Mouse (Mus musculus): Measurements from ENCODE around the gene Zc3h13. TPM values are rescaled to one million over a fixed set of nuclear protein-coding genes. Genes with fewer than 3 reads are reported as not detected.

Zc3h13 gene
- polyA plus RNA-seq, 1 experiment from 2014 or later, result 53.4 TPM

DNA sequence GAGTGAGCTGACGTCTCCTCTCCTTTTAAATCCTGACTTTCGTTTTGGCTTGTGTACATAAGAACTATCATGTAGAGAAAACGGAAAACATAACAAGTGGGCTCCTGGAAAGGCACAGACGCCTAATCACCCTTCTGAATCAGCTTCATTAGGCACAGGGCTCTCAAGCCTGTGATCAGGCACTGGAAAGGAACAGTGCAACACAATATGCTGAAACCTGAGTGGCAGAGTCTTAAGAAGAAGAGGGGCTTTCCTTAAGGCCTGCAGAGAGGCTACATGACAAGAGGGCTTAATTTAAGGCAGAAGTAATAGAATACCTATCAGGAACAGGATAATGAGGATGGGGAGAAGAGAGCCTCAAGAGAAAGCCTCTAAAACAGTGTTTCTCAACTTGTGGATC is 67.5 kb downstream of the Zc3h13 start:
- no peak for ATAC-seq
- no peak overlapping the region for H3K4me3 ChIP-seq (replicated peaks; ENCODE audit: low read length)
- H3K27me3 ChIP-seq (replicated peaks; ENCODE audit: control insufficient read depth, insufficient read depth, low read length), result no peaks in the 10 kb centered on the region
- H3K4me1 ChIP-seq (replicated peaks; ENCODE audit: control insufficient read depth, insufficient read depth, low read length), result no peaks in the 10 kb centered on the region
- no peak overlapping the region for H3K9ac ChIP-seq (replicated peaks; ENCODE audit: low read depth, low read length)
- 15% methylated on average over 4 of the region's 4 CpGs for WGBS
- H3K36me3 ChIP-seq (ENCODE audit: control insufficient read depth, insufficient read depth), result 0 out of 2 replicates have a peak, but pooled peaks cover 2% of the 10 kb centered on the region
- no peak overlapping the region for H3K4me2 ChIP-seq (ENCODE audit: low read length)
- H3K9me3 ChIP-seq (ENCODE audit: control insufficient read depth, low read length), result no peaks in the 10 kb centered on the region
- H3K27ac ChIP-seq (ENCODE audit: low read length), result no peak overlapping the region

DNA sequence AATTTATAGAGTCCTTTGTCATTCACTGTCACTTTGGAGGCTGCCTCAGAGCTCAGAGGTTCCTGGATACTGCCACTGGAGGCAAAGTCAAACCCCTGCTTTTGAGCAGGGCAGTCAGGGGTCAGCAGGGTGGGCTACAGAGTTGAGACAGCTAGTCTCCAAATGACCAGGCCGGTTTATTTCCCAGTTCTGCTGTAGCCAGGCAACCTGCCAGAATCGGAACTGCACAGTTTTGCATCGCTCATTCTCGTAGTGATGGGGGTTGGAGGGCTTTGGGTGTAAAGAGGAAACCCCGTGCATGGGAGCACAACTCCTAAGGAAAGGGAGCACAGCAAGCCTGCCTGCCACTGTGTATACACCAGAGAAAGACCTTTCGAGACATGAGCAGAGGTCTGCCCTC is 79.1 kb downstream of the Zc3h13 start:
- H3K4me2 ChIP-seq (ENCODE audit: low read length), result no peak overlapping the region
- H3K9me3 ChIP-seq (ENCODE audit: control insufficient read depth, low read length), result 0 out of 2 replicates have a peak, but pooled peaks cover 2% of the 10 kb centered on the region
- no peak overlapping the region for H3K4me3 ChIP-seq (replicated peaks; ENCODE audit: low read length)
- H3K36me3 ChIP-seq (ENCODE audit: control insufficient read depth, insufficient read depth), result no peaks in the 10 kb centered on the region
- no peak overlapping the region for H3K27ac ChIP-seq (ENCODE audit: low read length)
- H3K4me1 ChIP-seq (replicated peaks; ENCODE audit: control insufficient read depth, insufficient read depth, low read length), result peaks cover 7% of the 10 kb centered on the region
- no peaks in the 10 kb centered on the region for H3K27me3 ChIP-seq (replicated peaks; ENCODE audit: control insufficient read depth, insufficient read depth, low read length)
- no peak for ATAC-seq
- WGBS, result 65% methylated on average over 6 of the region's 6 CpGs
- H3K9ac ChIP-seq (replicated peaks; ENCODE audit: low read depth, low read length), result no peak overlapping the region

DNA sequence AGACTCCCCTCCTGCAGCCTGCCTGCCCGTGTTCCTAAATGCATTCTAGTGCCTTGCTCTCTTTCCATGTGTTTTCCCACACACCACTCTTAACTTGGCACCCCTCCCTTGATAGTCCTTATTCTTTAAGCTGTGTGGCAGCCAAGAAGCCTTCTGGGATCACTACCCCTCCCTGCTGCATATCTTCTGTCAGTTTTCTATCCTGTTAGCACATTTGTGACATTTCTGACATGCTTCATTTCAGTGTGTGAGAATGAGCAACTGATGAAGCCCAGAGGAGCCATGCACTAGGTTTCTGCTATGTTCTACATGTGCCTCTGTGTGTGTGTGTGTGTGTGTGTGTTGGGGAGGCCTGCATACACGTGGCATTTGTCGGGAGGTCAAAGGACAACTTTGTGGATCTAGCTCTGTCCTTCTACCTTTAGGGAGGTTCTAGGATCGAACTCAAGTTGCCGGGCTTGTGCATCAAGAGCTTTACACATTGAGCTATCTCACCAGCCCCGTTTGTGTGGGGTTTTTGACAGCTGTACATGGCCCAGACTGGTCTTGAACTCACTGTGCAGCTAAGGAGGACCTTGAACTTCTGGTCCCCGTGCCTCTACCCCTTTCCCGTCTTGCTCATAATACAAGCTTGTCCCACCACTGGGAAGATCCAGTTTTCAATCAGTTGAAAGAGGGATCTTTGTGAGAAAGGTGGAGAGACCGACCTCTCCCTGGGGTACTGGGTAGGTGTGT is 81.3 kb downstream of the Zc3h13 start:
- peak; percentile 77 for ATAC-seq
- H3K4me1 ChIP-seq (replicated peaks; ENCODE audit: control insufficient read depth, insufficient read depth, low read length), result peaks cover 13% of the 10 kb centered on the region

DNA sequence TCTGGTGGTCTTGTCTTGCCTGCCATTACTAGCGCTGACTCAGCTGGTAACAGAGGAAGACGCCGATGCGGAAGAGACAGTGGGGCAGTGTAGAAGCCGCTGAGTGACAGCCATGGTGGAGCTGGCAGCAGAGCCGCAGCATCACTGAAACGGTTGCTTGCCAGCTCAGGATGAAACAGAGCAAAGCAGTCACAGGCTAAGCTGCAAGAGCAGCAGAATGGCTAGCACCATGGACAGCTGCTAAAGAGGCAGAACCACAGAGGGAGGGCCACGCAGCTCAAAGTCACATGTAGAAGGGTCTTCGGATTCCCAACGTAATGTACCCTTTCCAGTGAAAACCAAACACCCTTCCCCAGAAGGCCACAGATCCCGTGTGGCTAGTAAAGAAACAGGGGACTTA is 82.6 kb downstream of the Zc3h13 start:
- Histone ChIP-seq H3K36me3 (ENCODE audit: control insufficient read depth, insufficient read depth) (no peaks in the 10 kb centered on the region), H3K9ac (replicated peaks; ENCODE audit: low read depth, low read length) (no peak overlapping the region), H3K27ac (ENCODE audit: low read length) (no peak overlapping the region), H3K4me2 (ENCODE audit: low read length) (no peak overlapping the region), H3K9me3 (ENCODE audit: control insufficient read depth, low read length) (no peaks in the 10 kb centered on the region), H3K4me3 (replicated peaks; ENCODE audit: low read length) (no peak overlapping the region), H3K27me3 (replicated peaks; ENCODE audit: control insufficient read depth, insufficient read depth, low read length) (no peaks in the 10 kb centered on the region), H3K4me1 (replicated peaks; ENCODE audit: control insufficient read depth, insufficient read depth, low read length) (peaks cover 13% of the 10 kb centered on the region)
- no peak for ATAC-seq
- WGBS, result 39% methylated on average over 11 of the region's 11 CpGs

More for the DNA sequence above, 81.3 kb downstream of the Zc3h13 start:
- Histone ChIP-seq H3K9me3 (ENCODE audit: control insufficient read depth, low read length) (no peaks in the 10 kb centered on the region), H3K4me2 (ENCODE audit: low read length) (no peak overlapping the region), H3K9ac (replicated peaks; ENCODE audit: low read depth, low read length) (no peak overlapping the region), H3K27me3 (replicated peaks; ENCODE audit: control insufficient read depth, insufficient read depth, low read length) (no peaks in the 10 kb centered on the region), H3K36me3 (ENCODE audit: control insufficient read depth, insufficient read depth) (no peaks in the 10 kb centered on the region), H3K4me3 (replicated peaks; ENCODE audit: low read length) (no peak overlapping the region), H3K27ac (ENCODE audit: low read length) (no peak overlapping the region)
- WGBS, result 80% methylated on average over 9 of the region's 9 CpGs

DNA sequence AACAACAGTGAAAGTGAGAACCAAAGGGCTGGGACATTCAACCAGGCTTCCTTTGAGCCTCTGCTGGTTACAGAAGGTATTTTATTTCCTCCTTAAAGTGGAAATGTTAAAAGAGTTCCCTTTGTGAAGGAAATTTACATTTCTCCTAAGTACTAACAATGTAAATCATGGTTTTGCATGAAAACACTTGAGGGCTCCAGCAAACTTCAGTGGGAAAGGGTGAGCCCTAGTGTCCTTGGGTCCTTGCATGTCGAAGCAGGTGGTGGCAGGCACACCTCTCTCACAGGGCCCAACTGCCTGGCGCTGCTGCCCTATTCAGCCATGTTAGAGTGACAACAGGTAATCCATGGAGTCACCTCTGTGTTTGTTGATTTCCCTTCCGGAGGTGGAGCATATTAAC is 83.3 kb downstream of the Zc3h13 start:
- peaks cover 13% of the 10 kb centered on the region for H3K4me1 ChIP-seq (replicated peaks; ENCODE audit: control insufficient read depth, insufficient read depth, low read length)

DNA sequence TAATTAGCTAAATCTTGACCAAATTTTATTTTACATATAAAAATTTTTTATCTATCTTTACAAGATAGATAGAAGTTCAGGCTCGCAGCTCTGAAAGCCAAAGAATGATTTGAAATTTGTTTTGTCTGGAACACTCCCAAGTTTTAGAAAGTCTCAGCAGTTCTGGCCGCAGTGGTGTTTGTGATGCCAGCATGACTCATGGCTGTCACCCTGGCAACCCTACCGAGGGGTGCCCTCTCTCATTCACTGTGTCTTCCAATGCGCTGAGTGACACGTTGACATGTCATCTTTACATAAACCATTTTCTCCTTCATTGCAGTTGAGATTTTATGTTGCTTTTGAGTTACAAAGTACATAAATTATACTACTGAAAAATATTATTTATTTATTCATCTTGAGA is 85.7 kb downstream of the Zc3h13 start:
- H3K4me2 ChIP-seq (ENCODE audit: low read length), result no peak overlapping the region
- no peak overlapping the region for H3K9ac ChIP-seq (replicated peaks; ENCODE audit: low read depth, low read length)
- WGBS, result 36% methylated on average over 5 of the region's 5 CpGs
- H3K27ac ChIP-seq (ENCODE audit: low read length), result no peak overlapping the region
- ATAC-seq, result no peak; the same call in 1 of the 2 replicates
- H3K27me3 ChIP-seq (replicated peaks; ENCODE audit: control insufficient read depth, insufficient read depth, low read length), result no peaks in the 10 kb centered on the region
- peaks cover 12% of the 10 kb centered on the region for H3K4me1 ChIP-seq (replicated peaks; ENCODE audit: control insufficient read depth, insufficient read depth, low read length)
- no peak overlapping the region for H3K4me3 ChIP-seq (replicated peaks; ENCODE audit: low read length)
- no peaks in the 10 kb centered on the region for H3K36me3 ChIP-seq (ENCODE audit: control insufficient read depth, insufficient read depth)
- no peaks in the 10 kb centered on the region for H3K9me3 ChIP-seq (ENCODE audit: control insufficient read depth, low read length)

More for the DNA sequence above, 83.3 kb downstream of the Zc3h13 start:
- no peaks in the 10 kb centered on the region for H3K36me3 ChIP-seq (ENCODE audit: control insufficient read depth, insufficient read depth)
- H3K27ac ChIP-seq (ENCODE audit: low read length), result no peak overlapping the region
- WGBS, result 73% methylated on average over 3 of the region's 3 CpGs
- H3K9me3 ChIP-seq (ENCODE audit: control insufficient read depth, low read length), result no peaks in the 10 kb centered on the region
- no peak overlapping the region for H3K4me3 ChIP-seq (replicated peaks; ENCODE audit: low read length)
- H3K9ac ChIP-seq (replicated peaks; ENCODE audit: low read depth, low read length), result no peak overlapping the region
- H3K27me3 ChIP-seq (replicated peaks; ENCODE audit: control insufficient read depth, insufficient read depth, low read length), result no peaks in the 10 kb centered on the region
- no peak for ATAC-seq
- no peak overlapping the region for H3K4me2 ChIP-seq (ENCODE audit: low read length)

DNA sequence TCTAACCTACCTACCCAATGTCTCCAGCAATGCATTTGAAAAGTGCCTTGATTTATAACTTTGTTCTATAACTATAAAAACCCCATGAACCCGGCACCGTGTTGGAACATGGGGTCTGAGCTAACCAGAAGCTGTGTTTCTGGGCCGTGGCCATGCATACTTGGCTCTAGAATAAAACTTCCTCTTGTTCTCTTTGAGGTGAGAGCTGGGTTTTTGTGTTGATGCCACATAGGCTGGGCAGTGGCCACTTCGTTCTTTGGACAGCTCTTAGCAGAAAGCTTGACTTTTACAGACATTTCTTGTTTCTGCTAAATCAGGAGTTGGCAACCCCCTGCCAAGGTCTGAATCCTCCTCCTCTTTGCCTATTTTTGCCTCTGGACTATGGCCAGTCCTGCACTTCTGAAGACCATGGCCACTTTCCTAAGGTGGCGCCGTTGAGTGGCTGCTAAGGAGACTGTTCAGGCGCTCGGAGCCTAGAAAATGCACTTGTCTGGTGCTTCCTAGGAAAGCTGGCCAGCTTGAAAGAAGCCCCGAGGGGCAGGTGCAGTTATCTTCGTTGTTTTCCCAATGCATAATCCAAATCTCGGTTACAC is 90.9 kb downstream of the Zc3h13 start:
- no peak for ATAC-seq

DNA sequence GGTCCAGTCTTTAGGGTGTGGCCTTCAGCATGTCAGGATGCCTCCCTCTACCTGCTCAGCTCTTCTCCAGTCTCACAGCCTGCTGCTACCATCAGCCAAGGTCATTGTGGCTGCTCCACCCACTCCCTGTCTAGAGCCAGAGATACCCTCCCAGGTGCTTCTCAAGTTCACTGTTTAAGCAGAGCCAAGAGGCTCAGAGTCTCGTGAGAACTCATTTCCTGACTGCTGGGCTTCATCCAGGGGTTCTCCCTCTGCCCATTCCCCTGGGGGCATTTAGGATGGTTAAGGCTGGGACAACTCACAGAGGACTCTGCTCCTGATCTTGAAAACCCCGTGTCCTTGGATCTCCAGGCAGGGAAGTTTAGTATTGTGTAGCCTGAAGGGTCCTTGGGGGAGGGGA is 92.1 kb downstream of the Zc3h13 start:
- Histone ChIP-seq H3K27me3 (replicated peaks; ENCODE audit: control insufficient read depth, insufficient read depth, low read length) (no peaks in the 10 kb centered on the region), H3K4me3 (replicated peaks; ENCODE audit: low read length) (no peak overlapping the region), H3K27ac (ENCODE audit: low read length) (no peak overlapping the region), H3K4me1 (replicated peaks; ENCODE audit: control insufficient read depth, insufficient read depth, low read length) (no peaks in the 10 kb centered on the region), H3K9me3 (ENCODE audit: control insufficient read depth, low read length) (no peaks in the 10 kb centered on the region), H3K36me3 (ENCODE audit: control insufficient read depth, insufficient read depth) (no peaks in the 10 kb centered on the region), H3K4me2 (ENCODE audit: low read length) (no peak overlapping the region), H3K9ac (replicated peaks; ENCODE audit: low read depth, low read length) (no peak overlapping the region)
- 45% methylated on average over 2 of the region's 2 CpGs for WGBS
- ATAC-seq, result no peak

More for the DNA sequence above, 90.9 kb downstream of the Zc3h13 start:
- no peak overlapping the region for H3K9ac ChIP-seq (replicated peaks; ENCODE audit: low read depth, low read length)
- H3K4me3 ChIP-seq (replicated peaks; ENCODE audit: low read length), result no peak overlapping the region
- 65% methylated on average over 11 of the region's 11 CpGs for WGBS
- no peak overlapping the region for H3K27ac ChIP-seq (ENCODE audit: low read length)
- H3K27me3 ChIP-seq (replicated peaks; ENCODE audit: control insufficient read depth, insufficient read depth, low read length), result no peaks in the 10 kb centered on the region
- H3K9me3 ChIP-seq (ENCODE audit: control insufficient read depth, low read length), result no peaks in the 10 kb centered on the region
- H3K4me1 ChIP-seq (replicated peaks; ENCODE audit: control insufficient read depth, insufficient read depth, low read length), result peaks cover 2% of the 10 kb centered on the region; the same call in 1 of the 2 replicates
- no peaks in the 10 kb centered on the region for H3K36me3 ChIP-seq (ENCODE audit: control insufficient read depth, insufficient read depth)
- H3K4me2 ChIP-seq (ENCODE audit: low read length), result no peak overlapping the region

DNA sequence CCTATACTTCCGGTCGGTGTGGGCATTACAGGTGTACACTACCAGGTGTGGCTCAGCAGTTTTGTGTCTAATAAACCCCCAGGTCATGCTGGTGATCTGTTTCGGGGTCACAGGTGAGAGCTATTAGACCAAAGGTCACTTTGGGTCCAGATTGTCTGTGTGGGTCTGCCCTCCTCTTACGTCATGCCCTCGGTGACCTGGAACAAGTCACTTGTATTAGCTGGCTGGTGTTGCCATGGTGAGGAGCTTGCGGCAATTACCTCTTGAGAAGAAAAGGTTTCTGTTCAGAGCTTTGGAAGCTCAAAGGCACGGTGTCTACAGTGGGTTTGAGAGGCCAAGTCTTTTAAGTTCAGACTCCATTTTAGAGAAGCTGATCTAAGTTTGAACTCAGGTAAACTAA is 93.4 kb downstream of the Zc3h13 start:
- H3K27me3 ChIP-seq (replicated peaks; ENCODE audit: control insufficient read depth, insufficient read depth, low read length), result no peaks in the 10 kb centered on the region
- H3K4me1 ChIP-seq (replicated peaks; ENCODE audit: control insufficient read depth, insufficient read depth, low read length), result no peaks in the 10 kb centered on the region
- no peaks in the 10 kb centered on the region for H3K9me3 ChIP-seq (ENCODE audit: control insufficient read depth, low read length)
- H3K4me3 ChIP-seq (replicated peaks; ENCODE audit: low read length), result no peak overlapping the region
- H3K4me2 ChIP-seq (ENCODE audit: low read length), result no peak overlapping the region
- H3K27ac ChIP-seq (ENCODE audit: low read length), result no peak overlapping the region
- no peaks in the 10 kb centered on the region for H3K36me3 ChIP-seq (ENCODE audit: control insufficient read depth, insufficient read depth)
- 47% methylated on average over 7 of the region's 7 CpGs for WGBS
- no peak for ATAC-seq
- no peak overlapping the region for H3K9ac ChIP-seq (replicated peaks; ENCODE audit: low read depth, low read length)

Measured in forebrain, embryonic 16.5 days (tissue).